Mouse (Mus musculus) heart, adult 2 months (tissue): Measurements from ENCODE around the gene Gm17657. TPM values are rescaled to one million over a fixed set of nuclear protein-coding genes. Genes with fewer than 3 reads are reported as not detected.
A peak's percentile ranks its signal among the peaks of the same experiment; 100 is the strongest.

Experiments used
- DNase-seq, 2 experiments: peaks; one replicate each; pipeline ENCODE4 v3.0.0; 2021
- H3K27ac ChIP-seq: fragments of 200-600 bp; 2 replicates; pipeline ENCODE4 v1.8.1; 2022
- H3K27me3 ChIP-seq: fragments of 200-500 bp; 2 replicates; pipeline ENCODE4 v1.6.1; 2012; ENCODE audit warnings: mild to moderate bottlenecking, low read length, inconsistent platforms, mixed read lengths; ENCODE audit not compliant: control insufficient read depth, insufficient read depth
- H3K36me3 ChIP-seq: fragments of 200-500 bp; 2 replicates; pipeline ENCODE4 v1.6.1; 2012; ENCODE audit warnings: low read length, inconsistent platforms; ENCODE audit not compliant: control insufficient read depth, insufficient read depth
- H3K4me1 ChIP-seq: fragments of 200-500 bp; 2 replicates; pipeline ENCODE4 v1.6.1; 2011; ENCODE audit warnings: low read length; ENCODE audit not compliant: control insufficient read depth, insufficient read depth
- H3K4me3 ChIP-seq: fragments of 200-600 bp; 2 replicates; pipeline ENCODE4 v1.8.1; 2022
- H3K79me2 ChIP-seq: fragments of 200-500 bp; replicated peaks from 2 replicates; pipeline ENCODE4 v1.6.1; 2012; ENCODE audit warnings: mild to moderate bottlenecking, inconsistent platforms, low read length, moderate library complexity, mixed read lengths; ENCODE audit not compliant: control insufficient read depth, insufficient read depth
- H3K9ac ChIP-seq: fragments of 200-500 bp; 2 replicates; pipeline ENCODE4 v1.6.1; 2012; ENCODE audit warnings: low read depth, mild to moderate bottlenecking, control low read depth, inconsistent platforms, low read length, mixed read lengths
- CTCF ChIP-seq: fragments of 200-600 bp; IDR thresholded peaks from 2 replicates; pipeline ENCODE4 v1.8.1; 2022; ENCODE audit warnings: antibody characterized with exemption, mild to moderate bottlenecking, moderate library complexity
- EP300 ChIP-seq: fragments of 200-500 bp; IDR thresholded peaks from 2 replicates; pipeline ENCODE4 v1.6.1; 2011; ENCODE audit warnings: low read depth, low read length, control low read depth; ENCODE audit not compliant: insufficient read depth
- POLR2A ChIP-seq: fragments of 200-500 bp; IDR thresholded peaks from 2 replicates; pipeline ENCODE4 v1.6.1; 2011; ENCODE audit warnings: mild to moderate bottlenecking, low read depth, low read length, control low read depth; ENCODE audit not compliant: insufficient read depth
- WGBS: fragments of 180-500 bp; shearing (Covaris S2); methylation state at CpG from one replicate; pipeline ENCODE4 v1.1.7; 2018; 5-methylcytosine and 5-hydroxymethylcytosine counted together
- intact Hi-C: fragments of 180-260 bp; cut with DNase I; formaldehyde crosslinking; loops from one replicate; pipeline ENCODE4 v1.15.1; 2025
- polyA plus RNA-seq: library from polyadenylated mRNA; depleted of rRNA; stranded (reverse); fragments of >200 nt; gene quantifications from 2 replicates; pipeline ENCODE4 v1.2.3, GENCODE M21; 2012
- total RNA-seq, 2 experiments: library from RNA; stranded (reverse); gene quantifications; 2 replicates each; pipeline ENCODE4 v1.2.3; 2021

Gm17657 gene
- total and polyA plus RNA-seq, 3 experiments: not detected

- H3K4me3 ChIP-seq: no peak overlapping the region
- no peak overlapping the region for H3K9ac ChIP-seq
- no peaks in the 10 kb centered on the region for H3K36me3 ChIP-seq
- peak; percentile 79 to 84 for DNase-seq
- H3K4me1 ChIP-seq: peaks cover 1% of the 10 kb centered on the region; the same call in 1 of the 2 replicates
- TF ChIP-seq CTCF (no peak; the same call in 1 of the 2 replicates), EP300 (peak; percentile 89; the same call in 1 of the 2 replicates)
- H3K27ac ChIP-seq: no peak overlapping the region
- no peaks in the 10 kb centered on the region for H3K27me3 ChIP-seq
- intact Hi-C loops: loop anchor here (1.0 to 10.0 kb wide), 5 partner anchors 22 to 340 kb away; no protein-coding TSS in a partner anchor
- WGBS: 2% methylated on average over 11 of the region's 11 CpGs
- no peaks in the 10 kb centered on the region for H3K79me2 ChIP-seq
These were observed 35.0 kb downstream of the Gm17657 start for GRCm38 (mm10) chr17:29514435-29514834.

- peak; percentile 78; the same call in 1 of the 2 replicates for TF ChIP-seq EP300
- TF ChIP-seq CTCF: peak; percentile 80
- no peak for TF ChIP-seq POLR2A
- Histone ChIP-seq H3K4me1 (peaks cover 1% of the 10 kb centered on the region; the same call in 1 of the 2 replicates), H3K9ac (no peak overlapping the region), H3K27ac (no peak overlapping the region), H3K36me3 (no peaks in the 10 kb centered on the region), H3K27me3 (no peaks in the 10 kb centered on the region), H3K4me3 (no peak overlapping the region), H3K79me2 (no peaks in the 10 kb centered on the region)
- DNase-seq: peak; percentile 73 to 74
- WGBS: 44% methylated on average over 13 of the region's 13 CpGs
- intact Hi-C loops: loop anchor here (5.0 to 10.0 kb wide), 2 partner anchors 256 to 338 kb away; no protein-coding TSS in a partner anchor
These were observed 36.3 kb downstream of the Gm17657 start for GRCm38 (mm10) chr17:29513044-29513730.

GRCm38 (mm10) chr17:29510691-29511090, 38.7 kb downstream of the Gm17657 start:
- Histone ChIP-seq H3K9ac (no peak overlapping the region), H3K36me3 (no peaks in the 10 kb centered on the region), H3K4me3 (no peak overlapping the region), H3K79me2 (no peaks in the 10 kb centered on the region), H3K4me1 (peaks cover 1% of the 10 kb centered on the region; the same call in 1 of the 2 replicates), H3K27me3 (no peaks in the 10 kb centered on the region), H3K27ac (no peak overlapping the region)
- WGBS: 73% methylated on average over 8 of the region's 8 CpGs
- no peak for TF ChIP-seq EP300
- no peak for TF ChIP-seq CTCF
- TF ChIP-seq POLR2A: no peak
- intact Hi-C loops: loop anchor here (5.0 to 10.0 kb wide), 2 partner anchors 253 to 336 kb away; no protein-coding TSS in a partner anchor
- no peak for DNase-seq

- no peaks in the 10 kb centered on the region for H3K36me3 ChIP-seq
- no peaks in the 10 kb centered on the region for H3K79me2 ChIP-seq
- H3K4me3 ChIP-seq: no peak overlapping the region
- H3K27ac ChIP-seq: no peak overlapping the region
- intact Hi-C loops: no loop called here
- no peaks in the 10 kb centered on the region for H3K27me3 ChIP-seq
- H3K9ac ChIP-seq: no peak overlapping the region
- peaks cover 1% of the 10 kb centered on the region; the same call in 1 of the 2 replicates for H3K4me1 ChIP-seq
- TF ChIP-seq EP300: no peak
- no peak for TF ChIP-seq CTCF
- TF ChIP-seq POLR2A: no peak
- WGBS: 69% methylated on average over 12 of the region's 12 CpGs
- no peak for DNase-seq
These were observed 40.4 kb downstream of the Gm17657 start for GRCm38 (mm10) chr17:29508927-29509608.

- 80% methylated on average over 5 of the region's 5 CpGs for WGBS
- H3K36me3 ChIP-seq: no peaks in the 10 kb centered on the region
- no peak overlapping the region; the same call in 1 of the 2 replicates for H3K4me3 ChIP-seq
- H3K79me2 ChIP-seq: no peaks in the 10 kb centered on the region
- no peaks in the 10 kb centered on the region for H3K27me3 ChIP-seq
- intact Hi-C loops: no loop called here
- no peak overlapping the region for H3K27ac ChIP-seq
- DNase-seq: no peak
- no peak overlapping the region for H3K9ac ChIP-seq
- TF ChIP-seq POLR2A (no peak), EP300 (no peak), CTCF (peak; percentile 61)
- peaks cover 4% of the 10 kb centered on the region for H3K4me1 ChIP-seq
These were observed 45.7 kb downstream of the Gm17657 start for GRCm38 (mm10) chr17:29503700-29504099.
